ENCODE assay signal across 8 mouse cellular contexts in the genomic region with DNA sequence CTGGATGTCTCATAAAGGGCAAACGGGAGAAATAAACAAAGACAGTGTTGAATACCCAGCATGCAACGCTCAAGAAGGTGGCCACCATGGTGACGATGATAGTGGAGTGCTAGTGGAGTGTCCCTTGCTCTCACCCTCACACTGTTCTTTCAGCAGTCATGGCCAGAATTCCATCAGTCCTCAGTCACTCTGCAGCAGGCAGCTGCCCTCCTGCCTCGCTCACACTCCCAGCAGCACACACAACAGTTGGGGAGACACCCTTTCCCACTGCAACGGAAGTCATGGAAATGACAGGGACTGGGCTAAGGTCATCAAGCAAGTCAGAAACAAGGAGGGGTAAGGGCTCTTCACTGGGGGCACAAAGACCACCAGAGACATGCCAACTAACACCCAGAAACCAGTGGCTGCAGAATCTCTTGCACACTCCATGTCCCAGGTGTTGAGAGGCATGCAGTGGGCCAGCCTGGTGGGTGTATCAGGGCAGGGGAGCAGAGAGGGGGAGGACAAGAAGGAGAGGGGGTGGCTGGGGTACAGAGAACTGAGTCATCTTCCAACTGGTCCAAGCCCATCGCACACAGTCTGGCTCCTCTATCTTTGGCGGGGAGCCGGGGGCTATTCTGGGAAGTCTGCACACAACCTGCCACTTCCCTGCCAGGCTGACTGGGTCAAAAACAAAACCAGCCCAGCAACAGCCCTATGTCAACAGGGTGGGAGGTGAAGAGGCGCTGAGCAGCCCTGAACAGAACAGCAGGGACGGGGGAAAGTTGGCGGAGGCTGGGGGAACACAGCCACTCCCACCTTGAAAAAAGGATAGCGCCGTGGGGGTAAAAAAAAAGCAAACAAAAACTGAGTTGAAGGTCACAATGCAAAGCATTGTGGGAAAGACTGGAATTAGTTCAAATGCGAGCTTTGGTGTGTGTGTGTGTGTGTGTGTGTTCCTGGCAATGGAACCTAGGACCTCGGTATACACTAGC. TPM values are rescaled to one million over a fixed set of nuclear protein-coding genes. Genes with fewer than 3 reads are reported as not detected.
DNase-seq lines count a peak whose midpoint lies in the region; ATAC-seq and TF ChIP-seq lines count a peak whose summit lies in the region.

No protein-coding gene starts in this region.

- H3K4me3 ChIP-seq in forebrain, postnatal 0 days (ENCODE audit: low read depth, low read length): no peak overlapping the region
- H3K4me3 ChIP-seq in heart, postnatal 0 days (ENCODE audit: low read depth, low read length): no peak overlapping the region
- H3K4me3 ChIP-seq in liver, embryonic 12.5 days: no peak overlapping the region

- peaks cover 6% of the 10 kb centered on the region for H3K4me1 ChIP-seq in forebrain, postnatal 0 days (ENCODE audit: insufficient read depth)
- peaks cover 58% of the 10 kb centered on the region for H3K4me1 ChIP-seq in heart, postnatal 0 days (ENCODE audit: control insufficient read depth, insufficient read depth)
- peaks cover 50% of the 10 kb centered on the region for H3K4me1 ChIP-seq in liver, embryonic 12.5 days

- ATAC-seq in forebrain, postnatal 0 days: peak; percentile 56
- ATAC-seq in heart, postnatal 0 days (ENCODE audit: insufficient read depth, low read depth): peak; percentile 87
- ATAC-seq in liver, embryonic 12.5 days: 0 out of 2 replicates have a peak, but pooled peaks have one; percentile 28

- TF ChIP-seq CTCF in forebrain, postnatal 0 days (IDR thresholded peaks at IDR 0.05; ENCODE audit: low read depth): no peak
- no peak for TF ChIP-seq CTCF in heart, postnatal 0 days (IDR thresholded peaks at IDR 0.05; ENCODE audit: low read depth)

- H3K27me3 ChIP-seq in forebrain, postnatal 0 days (ENCODE audit: insufficient read depth, low read length): no peaks in the 10 kb centered on the region
- no peaks in the 10 kb centered on the region for H3K27me3 ChIP-seq in heart, postnatal 0 days (ENCODE audit: control insufficient read depth, insufficient read depth, low read length)
- H3K27me3 ChIP-seq in liver, embryonic 12.5 days (replicated peaks): no peaks in the 10 kb centered on the region

- TF ChIP-seq EP300 in heart, postnatal 0 days (IDR thresholded peaks at IDR 0.05; ENCODE audit: low read depth): peak; percentile 70; the same call in 1 of the 2 replicates

- H3K9ac ChIP-seq in forebrain, postnatal 0 days: no peak overlapping the region
- H3K9ac ChIP-seq in heart, postnatal 0 days (replicated peaks; ENCODE audit: low read depth, low read length): no peak overlapping the region
- H3K9ac ChIP-seq in liver, embryonic 12.5 days: no peak overlapping the region

- H3K9me3 ChIP-seq in forebrain, postnatal 0 days (ENCODE audit: low read length): no peaks in the 10 kb centered on the region
- H3K9me3 ChIP-seq in heart, postnatal 0 days (replicated peaks; ENCODE audit: control insufficient read depth, low read length): no peaks in the 10 kb centered on the region
- H3K9me3 ChIP-seq in liver, embryonic 12.5 days (replicated peaks): no peaks in the 10 kb centered on the region

- no peak overlapping the region for H3K4me2 ChIP-seq in forebrain, postnatal 0 days (ENCODE audit: low read depth)
- H3K4me2 ChIP-seq in heart, postnatal 0 days (ENCODE audit: low read depth, low read length): 0 out of 2 replicates have a peak overlapping the region, but pooled peaks have one; percentile 9
- no peak overlapping the region for H3K4me2 ChIP-seq in liver, embryonic 12.5 days

- DNase-seq in urinary bladder, adult 18-20 months (ENCODE audit: low spot score in 2 of 2): peak; percentile 46 to 69
- no peak for DNase-seq in urinary bladder, adult 2 months (ENCODE audit: low spot score)
- peak; percentile 59 for DNase-seq in forebrain, postnatal 0 days
- peak; percentile 91 for DNase-seq in heart, postnatal 0 days (ENCODE audit: low spot score)
- peak; percentile 66 for DNase-seq in right cerebral cortex, postnatal 4 days
- no peak for DNase-seq in MN1 (ENCODE audit: low spot score)
- no peak for DNase-seq in kidney, adult 8-10 months

- 0 out of 2 replicates have a peak overlapping the region, but pooled peaks have one; percentile 15 for H3K27ac ChIP-seq in forebrain, postnatal 0 days (ENCODE audit: low read depth, low read length)
- peak overlapping the region; percentile 92 for H3K27ac ChIP-seq in heart, postnatal 0 days (ENCODE audit: low read depth)
- no peak overlapping the region; the same call in 1 of the 2 replicates for H3K27ac ChIP-seq in liver, embryonic 12.5 days

- no peaks in the 10 kb centered on the region; the same call in 1 of the 2 replicates for H3K36me3 ChIP-seq in forebrain, postnatal 0 days (ENCODE audit: insufficient read depth)
- H3K36me3 ChIP-seq in heart, postnatal 0 days (replicated peaks; ENCODE audit: control insufficient read depth, insufficient read depth, low read length): no peaks in the 10 kb centered on the region
- no peaks in the 10 kb centered on the region for H3K36me3 ChIP-seq in liver, embryonic 12.5 days

- WGBS in forebrain, postnatal 0 days: 51% methylated on average over 15 of the region's 15 CpGs
- WGBS in heart, postnatal 0 days: 25% methylated on average over 15 of the region's 15 CpGs
- WGBS in liver, embryonic 12.5 days (ENCODE audit: insufficient replicate concordance): 72% methylated on average over 15 of the region's 15 CpGs

RNA-seq across cellular contexts. Expression of a gene that starts 57.4 kb away (rescaled TPM):
- polyA plus RNA-seq in urinary bladder, adult 2 months (2012; rRNA removed): 62.5 and 67.0 TPM in 2 replicates
- 36.0 and 41.9 TPM in 2 replicates for total RNA-seq in forebrain, postnatal 0 days (2014; rRNA removed)
- polyA plus RNA-seq in forebrain, postnatal 0 days (2015; fragmentation: Nextera tagmentation; extraction: Ambion mirVana): 95.6 and 98.3 TPM in 2 replicates
- total RNA-seq in heart, postnatal 0 days (2014; rRNA removed; ENCODE audit: low replicate concordance): 12.2 and 18.0 TPM in 2 replicates
- 70.7 and 76.9 TPM in 2 replicates for polyA plus RNA-seq in heart, postnatal 0 days (2015; fragmentation: Nextera tagmentation; extraction: Ambion mirVana)
- 94.1 and 100 TPM in 2 replicates for polyA plus RNA-seq in liver, embryonic 12.5 days (2016; fragmentation: Nextera tagmentation; extraction: Ambion mirVana)

Comparison
In these comparisons a context has a peak if more than half of its experiments do, and no peak if none do; other contexts are left out.
1. DNase-seq: peak in urinary bladder, adult 18-20 months (2 of 2), forebrain, postnatal 0 days (single experiment), heart, postnatal 0 days (single experiment) and right cerebral cortex, postnatal 4 days (single experiment); none in urinary bladder, adult 2 months (single experiment), MN1 (single experiment) and kidney, adult 8-10 months (0 of 2).
2. ATAC-seq: peak in every context shown above with its lines; median percentile 87 in heart, postnatal 0 days; 56 in forebrain, postnatal 0 days; 28 in liver, embryonic 12.5 days.